Mouse (Mus musculus): ENCODE results near the gene Wipf3. TPM values are rescaled to one million over a fixed set of nuclear protein-coding genes. Genes with fewer than 3 reads are reported as not detected.
A peak's percentile ranks its signal among the peaks of the same experiment; 100 is the strongest.

The Wipf3 gene
- polyA plus RNA-seq, 1 experiment from 2014 or later = 0.08 TPM

- no peaks in the 10 kb centered on the region for H3K4me1 ChIP-seq (replicated peaks)
- no peaks in the 10 kb centered on the region for H3K9me3 ChIP-seq (replicated peaks)
- ATAC-seq (ENCODE audit: low read depth) = no peak
- no peak overlapping the region for H3K27ac ChIP-seq
- H3K4me3 ChIP-seq (replicated peaks) = no peak overlapping the region
- no peak overlapping the region for H3K4me2 ChIP-seq
- peaks cover 18% of the 10 kb centered on the region for H3K27me3 ChIP-seq
- no peaks in the 10 kb centered on the region for H3K36me3 ChIP-seq
- H3K9ac ChIP-seq = no peak overlapping the region
- no peak for DNase-seq
- 59% methylated on average over 15 of the region's 15 CpGs for WGBS (ENCODE audit: insufficient replicate concordance)
Measured at GRCm38 (mm10) chr6:54481390-54482112, 52.1 kb downstream of the Wipf3 start.

- WGBS (ENCODE audit: insufficient replicate concordance) = 41% methylated on average over 10 of the region's 12 CpGs
- no peaks in the 10 kb centered on the region for H3K9me3 ChIP-seq (replicated peaks)
- peaks cover 31% of the 10 kb centered on the region for H3K27me3 ChIP-seq
- no peak overlapping the region for H3K4me3 ChIP-seq (replicated peaks)
- H3K4me1 ChIP-seq (replicated peaks) = no peaks in the 10 kb centered on the region
- peak overlapping the region; percentile 46; the same call in 1 of the 2 replicates for H3K4me2 ChIP-seq
- DNase-seq = no peak
- H3K9ac ChIP-seq = no peak overlapping the region
- no peak overlapping the region for H3K27ac ChIP-seq
- H3K36me3 ChIP-seq = no peaks in the 10 kb centered on the region
- ATAC-seq (ENCODE audit: low read depth) = no peak
Measured at GRCm38 (mm10) chr6:54485000-54485399, 55.6 kb downstream of the Wipf3 start.

GRCm38 (mm10) chr6:54485435-54485901 is 56.1 kb downstream of the Wipf3 start:
- Histone ChIP-seq H3K9me3 (replicated peaks) (no peaks in the 10 kb centered on the region), H3K9ac (no peak overlapping the region), H3K27ac (no peak overlapping the region), H3K4me3 (replicated peaks) (no peak overlapping the region), H3K27me3 (peaks cover 31% of the 10 kb centered on the region), H3K36me3 (no peaks in the 10 kb centered on the region), H3K4me2 (peak overlapping the region; percentile 46), H3K4me1 (replicated peaks) (no peaks in the 10 kb centered on the region)
- DNase-seq (no peak), ATAC-seq (ENCODE audit: low read depth) (no peak)
- WGBS (ENCODE audit: insufficient replicate concordance) = 7% methylated on average over 25 of the region's 25 CpGs

GRCm38 (mm10) chr6:54485973-54486569 is 56.7 kb downstream of the Wipf3 start:
- ATAC-seq (ENCODE audit: low read depth) = no peak
- 23% methylated on average over 6 of the region's 6 CpGs for WGBS (ENCODE audit: insufficient replicate concordance)
- Histone ChIP-seq H3K4me3 (replicated peaks) (no peak overlapping the region), H3K27ac (no peak overlapping the region), H3K9ac (no peak overlapping the region), H3K36me3 (no peaks in the 10 kb centered on the region), H3K4me1 (replicated peaks) (no peaks in the 10 kb centered on the region), H3K9me3 (replicated peaks) (no peaks in the 10 kb centered on the region), H3K27me3 (peaks cover 31% of the 10 kb centered on the region), H3K4me2 (peak overlapping the region; percentile 46; the same call in 1 of the 2 replicates)
- no peak for DNase-seq

GRCm38 (mm10) chr6:54491074-54491473 is 61.7 kb downstream of the Wipf3 start:
- H3K4me2 ChIP-seq = no peak overlapping the region
- no peak overlapping the region for H3K9ac ChIP-seq
- H3K4me1 ChIP-seq (replicated peaks) = no peaks in the 10 kb centered on the region
- 58% methylated on average over 7 of the region's 7 CpGs for WGBS (ENCODE audit: insufficient replicate concordance)
- no peak overlapping the region for H3K4me3 ChIP-seq (replicated peaks)
- no peak overlapping the region for H3K27ac ChIP-seq
- peaks cover 17% of the 10 kb centered on the region for H3K27me3 ChIP-seq
- no peak for ATAC-seq (ENCODE audit: low read depth)
- H3K9me3 ChIP-seq (replicated peaks) = no peaks in the 10 kb centered on the region
- H3K36me3 ChIP-seq = no peaks in the 10 kb centered on the region
- no peak for DNase-seq

- no peak for ATAC-seq (ENCODE audit: low read depth)
Measured at GRCm38 (mm10) chr6:54494097-54494496, 64.7 kb downstream of the Wipf3 start.

GRCm38 (mm10) chr6:54494612-54495398 is 65.4 kb downstream of the Wipf3 start:
- 66% methylated on average over 11 of the region's 11 CpGs for WGBS (ENCODE audit: insufficient replicate concordance)
- H3K9me3 ChIP-seq (replicated peaks) = no peaks in the 10 kb centered on the region
- H3K36me3 ChIP-seq = no peaks in the 10 kb centered on the region
- H3K4me1 ChIP-seq (replicated peaks) = no peaks in the 10 kb centered on the region
- H3K9ac ChIP-seq = no peak overlapping the region
- no peak for DNase-seq
- H3K4me3 ChIP-seq (replicated peaks) = no peak overlapping the region
- no peaks in the 10 kb centered on the region for H3K27me3 ChIP-seq
- no peak overlapping the region for H3K4me2 ChIP-seq
- no peak overlapping the region for H3K27ac ChIP-seq
- ATAC-seq (ENCODE audit: low read depth) = no peak

More at GRCm38 (mm10) chr6:54494097-54494496, 64.7 kb downstream of the Wipf3 start:
- Histone ChIP-seq H3K4me3 (replicated peaks) (no peak overlapping the region), H3K36me3 (no peaks in the 10 kb centered on the region), H3K9me3 (replicated peaks) (no peaks in the 10 kb centered on the region), H3K27ac (no peak overlapping the region), H3K9ac (no peak overlapping the region), H3K27me3 (no peaks in the 10 kb centered on the region), H3K4me1 (replicated peaks) (no peaks in the 10 kb centered on the region), H3K4me2 (no peak overlapping the region)
- no peak for DNase-seq

- H3K27ac ChIP-seq = no peak overlapping the region
- no peak overlapping the region for H3K4me3 ChIP-seq (replicated peaks)
- no peak overlapping the region for H3K9ac ChIP-seq
- no peak overlapping the region for H3K4me2 ChIP-seq
- H3K4me1 ChIP-seq (replicated peaks) = no peaks in the 10 kb centered on the region
- no peaks in the 10 kb centered on the region for H3K36me3 ChIP-seq
- H3K27me3 ChIP-seq = no peaks in the 10 kb centered on the region
- H3K9me3 ChIP-seq (replicated peaks) = no peaks in the 10 kb centered on the region
- DNase-seq = no peak
- 68% methylated on average over 7 of the region's 7 CpGs for WGBS (ENCODE audit: insufficient replicate concordance)
- no peak for ATAC-seq (ENCODE audit: low read depth)
Measured at GRCm38 (mm10) chr6:54496214-54496613, 66.8 kb downstream of the Wipf3 start.

- Histone ChIP-seq H3K9ac (no peak overlapping the region), H3K4me1 (replicated peaks) (no peaks in the 10 kb centered on the region), H3K9me3 (replicated peaks) (no peaks in the 10 kb centered on the region), H3K27ac (no peak overlapping the region), H3K4me2 (no peak overlapping the region), H3K4me3 (replicated peaks) (no peak overlapping the region), H3K36me3 (no peaks in the 10 kb centered on the region), H3K27me3 (no peaks in the 10 kb centered on the region)
- DNase-seq (no peak), ATAC-seq (ENCODE audit: low read depth) (no peak)
- WGBS (ENCODE audit: insufficient replicate concordance) = 68% methylated on average over 6 of the region's 6 CpGs
Measured at GRCm38 (mm10) chr6:54502661-54503115, 73.3 kb downstream of the Wipf3 start.

GRCm38 (mm10) chr6:54506318-54506717 is 76.9 kb downstream of the Wipf3 start:
- Histone ChIP-seq H3K4me1 (replicated peaks) (no peaks in the 10 kb centered on the region), H3K9me3 (replicated peaks) (no peaks in the 10 kb centered on the region), H3K9ac (no peak overlapping the region), H3K27ac (no peak overlapping the region), H3K4me3 (replicated peaks) (no peak overlapping the region), H3K36me3 (no peaks in the 10 kb centered on the region), H3K27me3 (no peaks in the 10 kb centered on the region), H3K4me2 (no peak overlapping the region)
- no peak for DNase-seq
- WGBS (ENCODE audit: insufficient replicate concordance) = 75% methylated on average over 11 of the region's 11 CpGs
- ATAC-seq (ENCODE audit: low read depth) = no peak

GRCm38 (mm10) chr6:54507002-54507401 is 77.6 kb downstream of the Wipf3 start:
- Histone ChIP-seq H3K27me3 (no peaks in the 10 kb centered on the region), H3K9ac (no peak overlapping the region), H3K4me2 (no peak overlapping the region), H3K9me3 (replicated peaks) (no peaks in the 10 kb centered on the region), H3K4me3 (replicated peaks) (no peak overlapping the region), H3K36me3 (no peaks in the 10 kb centered on the region), H3K27ac (no peak overlapping the region), H3K4me1 (replicated peaks) (no peaks in the 10 kb centered on the region)
- DNase-seq (no peak), ATAC-seq (ENCODE audit: low read depth) (no peak)
- 32% methylated on average over 8 of the region's 8 CpGs for WGBS (ENCODE audit: insufficient replicate concordance)
